Mouse (Mus musculus) ES-Bruce4 (cell line): Measurements from ENCODE around the gene Fkbp10. TPM values are rescaled to one million over a fixed set of nuclear protein-coding genes. Genes with fewer than 3 reads are reported as not detected.

Experiments
- H3K27ac ChIP-seq: 2 replicates; pipeline ENCODE4 v1.5.1; 2012; ENCODE audit warnings: low read length, inconsistent platforms; ENCODE audit not compliant: insufficient read depth
- H3K27me3 ChIP-seq: 2 replicates; pipeline ENCODE4 v1.6.1; 2012; ENCODE audit warnings: mild to moderate bottlenecking, low read length, inconsistent platforms; ENCODE audit not compliant: control insufficient read depth, poor library complexity, insufficient read depth, severe bottlenecking
- H3K36me3 ChIP-seq: 2 replicates; pipeline ENCODE4 v1.6.1; 2012; ENCODE audit warnings: inconsistent platforms, mild to moderate bottlenecking, low read length, moderate library complexity; ENCODE audit not compliant: control insufficient read depth, poor library complexity, insufficient read depth, severe bottlenecking
- H3K4me1 ChIP-seq: one replicate; pipeline ENCODE4 v1.8.1; 2011; ENCODE audit warnings: low read length; ENCODE audit not compliant: control insufficient read depth, insufficient read depth
- H3K4me3 ChIP-seq: 2 replicates; pipeline ENCODE4 v1.5.1; 2011; ENCODE audit warnings: low read depth, mild to moderate bottlenecking, low read length
- H3K9ac ChIP-seq: 2 replicates; pipeline ENCODE4 v1.6.1; 2012; ENCODE audit warnings: low read depth, mild to moderate bottlenecking, inconsistent platforms; ENCODE audit not compliant: poor library complexity, severe bottlenecking
- H3K9me3 ChIP-seq: replicated peaks from 2 replicates; pipeline ENCODE4 v1.6.1; 2012; ENCODE audit warnings: mild to moderate bottlenecking, low read length, inconsistent platforms; ENCODE audit not compliant: control insufficient read depth, poor library complexity, insufficient read depth, severe bottlenecking
- CTCF ChIP-seq: IDR thresholded peaks from one replicate; pipeline ENCODE4 v1.8.1; 2011; ENCODE audit warnings: low read depth, low read length
- EP300 ChIP-seq: IDR thresholded peaks from 2 replicates; pipeline ENCODE4 v1.6.1; 2011; ENCODE audit warnings: low read depth, low read length; ENCODE audit not compliant: insufficient read depth
- POLR2A ChIP-seq: IDR thresholded peaks from one replicate; pipeline ENCODE4 v1.8.1; 2011; ENCODE audit warnings: low read length; ENCODE audit not compliant: insufficient read depth
- polyA plus RNA-seq: library from polyadenylated mRNA; stranded (reverse); fragments of >200 nt; gene quantifications from 2 replicates; pipeline ENCODE4 v1.2.4, GENCODE M21; 2011; ENCODE audit warnings: low read depth; ENCODE audit not compliant: missing spikeins, insufficient read depth, insufficient read length

Gene Fkbp10
- polyA plus RNA-seq, 1 experiment = 22.5 TPM

- no peak overlapping the region for H3K9ac ChIP-seq
- no peaks in the 10 kb centered on the region for H3K27me3 ChIP-seq
- H3K36me3 ChIP-seq = no peaks in the 10 kb centered on the region
- H3K27ac ChIP-seq = no peak overlapping the region
- H3K4me1 ChIP-seq = peaks cover 3% of the 10 kb centered on the region
- no peak overlapping the region for H3K4me3 ChIP-seq
- TF ChIP-seq POLR2A = no peak
- no peak for TF ChIP-seq EP300
- H3K9me3 ChIP-seq = no peaks in the 10 kb centered on the region
Measured at GRCm38 (mm10) chr11:100399727-100400538, 15.6 kb upstream of the Fkbp10 start.

GRCm38 (mm10) chr11:100400842-100401241 is 14.7 kb upstream of the Fkbp10 start:
- no peaks in the 10 kb centered on the region for H3K36me3 ChIP-seq
- H3K9me3 ChIP-seq = no peaks in the 10 kb centered on the region
- TF ChIP-seq POLR2A = no peak
- no peak for TF ChIP-seq EP300
- no peak for TF ChIP-seq CTCF
- peaks cover 3% of the 10 kb centered on the region for H3K4me1 ChIP-seq
- H3K4me3 ChIP-seq = no peak overlapping the region
- no peaks in the 10 kb centered on the region for H3K27me3 ChIP-seq
- H3K27ac ChIP-seq = no peak overlapping the region
- H3K9ac ChIP-seq = no peak overlapping the region

GRCm38 (mm10) chr11:100402240-100402639 is 13.3 kb upstream of the Fkbp10 start:
- H3K4me3 ChIP-seq = no peak overlapping the region
- no peak overlapping the region for H3K9ac ChIP-seq
- no peak overlapping the region for H3K27ac ChIP-seq

GRCm38 (mm10) chr11:100402682-100403081 is 12.8 kb upstream of the Fkbp10 start:
- TF ChIP-seq POLR2A (no peak), CTCF (no peak), EP300 (no peak)
- Histone ChIP-seq H3K27me3 (no peaks in the 10 kb centered on the region), H3K4me3 (no peak overlapping the region), H3K9me3 (no peaks in the 10 kb centered on the region), H3K9ac (no peak overlapping the region), H3K4me1 (peaks cover 3% of the 10 kb centered on the region), H3K36me3 (no peaks in the 10 kb centered on the region), H3K27ac (no peak overlapping the region)

More at GRCm38 (mm10) chr11:100402240-100402639, 13.3 kb upstream of the Fkbp10 start:
- H3K4me1 ChIP-seq = peaks cover 3% of the 10 kb centered on the region
- no peak for TF ChIP-seq CTCF
- no peak for TF ChIP-seq EP300
- TF ChIP-seq POLR2A = no peak
- H3K9me3 ChIP-seq = no peaks in the 10 kb centered on the region
- H3K36me3 ChIP-seq = no peaks in the 10 kb centered on the region
- no peaks in the 10 kb centered on the region for H3K27me3 ChIP-seq

GRCm38 (mm10) chr11:100403445-100404134 is 11.9 kb upstream of the Fkbp10 start:
- H3K27me3 ChIP-seq = no peaks in the 10 kb centered on the region
- no peaks in the 10 kb centered on the region for H3K9me3 ChIP-seq
- H3K9ac ChIP-seq = no peak overlapping the region
- no peaks in the 10 kb centered on the region for H3K36me3 ChIP-seq
- H3K4me3 ChIP-seq = no peak overlapping the region
- H3K4me1 ChIP-seq = peaks cover under 1% of the 10 kb centered on the region
- no peak overlapping the region for H3K27ac ChIP-seq
- TF ChIP-seq CTCF (no peak), EP300 (no peak), POLR2A (no peak)

- no peak for TF ChIP-seq CTCF
- no peak for TF ChIP-seq EP300
- no peak for TF ChIP-seq POLR2A
- H3K4me3 ChIP-seq = no peak overlapping the region
- no peak overlapping the region for H3K9ac ChIP-seq
Measured at GRCm38 (mm10) chr11:100404456-100405074, 10.9 kb upstream of the Fkbp10 start.

More at GRCm38 (mm10) chr11:100404456-100405074, 10.9 kb upstream of the Fkbp10 start:
- Histone ChIP-seq H3K27ac (no peak overlapping the region), H3K4me1 (no peaks in the 10 kb centered on the region), H3K9me3 (no peaks in the 10 kb centered on the region), H3K36me3 (no peaks in the 10 kb centered on the region), H3K27me3 (no peaks in the 10 kb centered on the region)
